Mouse (Mus musculus) embryonic facial prominence, embryonic 14.5 days (tissue): ENCODE measurements around the gene Klhl25. TPM values are rescaled to one million over a fixed set of nuclear protein-coding genes. Genes with fewer than 3 reads are reported as not detected.

ENCODE experiments used
- ATAC-seq: fragments of 200-750 bp; cut with Nextera tagmentation; 2 replicates; pipeline ENCODE4 v1.8.0; 2017; ENCODE audit warnings: low read depth, moderate number of reproducible peaks, moderate TSS enrichment
- DNase-seq: peaks from one replicate; pipeline ENCODE4 v3.0.0-alpha.2; 2015; ENCODE audit warnings: low spot score
- H3K27ac ChIP-seq: fragments of 300-500 bp; sonication (generic); replicated peaks from 2 replicates; pipeline ENCODE4 v1.5.1; 2014; ENCODE audit warnings: low read depth, mild to moderate bottlenecking, low read length, moderate library complexity
- H3K27me3 ChIP-seq: fragments of 300-500 bp; sonication (generic); replicated peaks from 2 replicates; pipeline ENCODE4 v1.6.1; 2014; ENCODE audit warnings: low read length; ENCODE audit not compliant: control insufficient read depth, insufficient read depth
- H3K36me3 ChIP-seq: fragments of 300-500 bp; sonication (generic); 2 replicates; pipeline ENCODE4 v1.6.1; 2014; ENCODE audit warnings: low read length, mixed read lengths; ENCODE audit not compliant: control insufficient read depth, insufficient read depth
- H3K4me1 ChIP-seq: fragments of 300-500 bp; sonication (generic); 2 replicates; pipeline ENCODE4 v1.6.1; 2014; ENCODE audit warnings: antibody characterized with exemption, low read length; ENCODE audit not compliant: control insufficient read depth, insufficient read depth
- H3K4me2 ChIP-seq: fragments of 300-500 bp; sonication (generic); 2 replicates; pipeline ENCODE4 v1.6.1; 2014; ENCODE audit warnings: low read depth, mild to moderate bottlenecking, low read length, moderate library complexity, mixed read lengths
- H3K4me3 ChIP-seq: fragments of 300-500 bp; sonication (generic); 2 replicates; pipeline ENCODE4 v1.5.1; 2014; ENCODE audit warnings: low read depth, mild to moderate bottlenecking, low read length
- H3K9ac ChIP-seq: fragments of 300-500 bp; sonication (generic); 2 replicates; pipeline ENCODE4 v1.6.1; 2014; ENCODE audit warnings: low read depth, mild to moderate bottlenecking, low read length, moderate library complexity, mixed read lengths
- H3K9me3 ChIP-seq: fragments of 300-500 bp; sonication (generic); 2 replicates; pipeline ENCODE4 v1.6.1; 2016; ENCODE audit warnings: low read length; ENCODE audit not compliant: control insufficient read depth
- WGBS: fragments of 180-500 bp; shearing (Covaris S2); extraction: QIAGEN DNeasy Blood & Tissue Kit; methylation state at CpG from one replicate; pipeline ENCODE4 v1.1.7; 2014; 5-methylcytosine and 5-hydroxymethylcytosine counted together
- polyA plus RNA-seq: library from polyadenylated mRNA; unstranded; fragments of >200 nt; fragmentation: Nextera tagmentation; extraction: Ambion mirVana; gene quantifications from 2 replicates; pipeline ENCODE4 v1.2.1, GENCODE M21; 2014

The Klhl25 gene
- polyA plus RNA-seq, 1 experiment from 2014 or later: 20.1 TPM

DNA sequence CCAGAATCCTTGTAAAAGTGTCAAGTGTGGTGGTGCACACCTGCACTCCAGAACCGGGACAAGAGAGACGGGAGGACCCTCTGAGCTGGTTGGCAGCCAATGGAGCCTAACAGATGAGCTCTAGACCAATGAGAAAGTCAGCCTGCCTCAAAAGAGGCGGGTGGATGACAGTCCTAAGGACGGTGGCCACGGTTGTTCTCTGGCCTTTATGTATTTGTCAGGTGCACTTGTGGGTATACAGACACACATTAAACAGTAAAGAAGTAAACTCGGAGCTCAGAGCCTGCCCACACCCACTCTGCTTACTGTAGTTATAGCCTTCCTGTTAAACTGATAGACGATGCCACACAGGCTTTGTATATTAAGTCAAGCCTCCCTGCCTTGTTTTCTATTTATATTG lies 27.4 kb upstream of the Klhl25 start:
- Histone ChIP-seq H3K36me3 (no peaks in the 10 kb centered on the region), H3K4me2 (no peak overlapping the region), H3K4me3 (no peak overlapping the region), H3K4me1 (no peaks in the 10 kb centered on the region), H3K27me3 (no peaks in the 10 kb centered on the region), H3K9me3 (no peaks in the 10 kb centered on the region), H3K9ac (no peak overlapping the region), H3K27ac (no peak overlapping the region)
- 86% methylated on average over 7 of the region's 7 CpGs for WGBS
- DNase-seq (no peak), ATAC-seq (no peak)

- ATAC-seq (no peak), DNase-seq (no peak)
- WGBS: 85% methylated on average over 8 of the region's 8 CpGs
- no peak overlapping the region for H3K9ac ChIP-seq
- no peak overlapping the region for H3K4me2 ChIP-seq
- no peaks in the 10 kb centered on the region for H3K4me1 ChIP-seq
- H3K27ac ChIP-seq: no peak overlapping the region
- H3K36me3 ChIP-seq: no peaks in the 10 kb centered on the region
- H3K4me3 ChIP-seq: no peak overlapping the region
- no peaks in the 10 kb centered on the region for H3K27me3 ChIP-seq
- H3K9me3 ChIP-seq: no peaks in the 10 kb centered on the region
These were observed 25.9 kb upstream of the Klhl25 start for GRCm38 (mm10) chr7:75822087-75822668.

- no peaks in the 10 kb centered on the region for H3K4me1 ChIP-seq
- no peak overlapping the region for H3K4me2 ChIP-seq
- H3K4me3 ChIP-seq: no peak overlapping the region
- DNase-seq (no peak), ATAC-seq (no peak)
- H3K27ac ChIP-seq: no peak overlapping the region
- no peaks in the 10 kb centered on the region for H3K27me3 ChIP-seq
- no peaks in the 10 kb centered on the region for H3K9me3 ChIP-seq
- 76% methylated on average over 2 of the region's 2 CpGs for WGBS
- no peaks in the 10 kb centered on the region for H3K36me3 ChIP-seq
- no peak overlapping the region for H3K9ac ChIP-seq
These were observed 25.0 kb upstream of the Klhl25 start for GRCm38 (mm10) chr7:75823071-75823470.

DNA sequence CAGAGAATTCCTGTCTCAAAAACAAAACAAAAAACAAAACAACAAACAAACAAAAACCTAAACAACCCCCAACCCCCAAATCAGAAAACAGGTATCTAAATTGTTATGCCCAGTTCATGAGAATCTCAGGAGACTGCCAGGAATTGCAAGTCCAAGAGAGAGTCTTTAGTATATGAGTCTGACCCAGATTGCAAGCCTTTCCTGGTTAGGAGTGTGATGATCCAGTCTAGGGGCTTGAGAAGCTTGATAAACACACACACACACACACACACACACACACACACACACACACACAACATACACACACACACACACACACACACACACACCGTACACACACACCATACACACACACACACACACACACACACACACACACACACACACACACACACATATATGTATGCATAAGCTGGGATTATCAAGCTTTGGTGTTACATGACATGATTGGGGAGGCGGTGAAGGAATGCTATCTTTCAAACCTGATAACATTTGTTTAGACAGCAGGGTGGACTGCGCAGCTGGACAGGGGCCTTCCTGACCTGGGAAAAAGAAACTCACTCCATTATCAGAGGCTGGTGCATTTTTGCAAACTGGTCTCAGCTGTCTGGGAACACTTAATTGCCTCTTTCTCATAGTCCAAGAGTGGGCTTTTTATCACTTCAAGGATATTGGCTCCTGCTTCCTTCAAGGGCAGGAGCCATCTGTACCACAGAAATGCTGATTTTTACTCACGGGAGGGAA lies 21.6 kb upstream of the Klhl25 start:
- Histone ChIP-seq H3K9ac (no peak overlapping the region), H3K4me1 (no peaks in the 10 kb centered on the region), H3K4me3 (no peak overlapping the region), H3K27me3 (no peaks in the 10 kb centered on the region), H3K4me2 (no peak overlapping the region), H3K36me3 (no peaks in the 10 kb centered on the region), H3K27ac (no peak overlapping the region), H3K9me3 (no peaks in the 10 kb centered on the region)
- 76% methylated on average over 3 of the region's 4 CpGs for WGBS
- no peak for DNase-seq
- no peak for ATAC-seq

- Histone ChIP-seq H3K36me3 (no peaks in the 10 kb centered on the region), H3K4me2 (no peak overlapping the region), H3K27ac (no peak overlapping the region), H3K4me1 (no peaks in the 10 kb centered on the region), H3K9ac (no peak overlapping the region), H3K4me3 (no peak overlapping the region), H3K27me3 (no peaks in the 10 kb centered on the region), H3K9me3 (no peaks in the 10 kb centered on the region)
- ATAC-seq (no peak), DNase-seq (no peak)
- 97% methylated on average over 1 of the region's 1 CpGs for WGBS
These were observed 20.8 kb upstream of the Klhl25 start for GRCm38 (mm10) chr7:75827357-75827756.

GRCm38 (mm10) chr7:75827850-75828249 lies 20.3 kb upstream of the Klhl25 start:
- H3K4me3 ChIP-seq: no peak overlapping the region
- WGBS: 22% methylated on average over 10 of the region's 10 CpGs
- no peaks in the 10 kb centered on the region for H3K36me3 ChIP-seq
- no peak overlapping the region for H3K27ac ChIP-seq
- ATAC-seq: 0 out of 2 replicates have a peak, but pooled peaks have one; percentile 9
- no peak overlapping the region for H3K4me2 ChIP-seq
- no peaks in the 10 kb centered on the region for H3K4me1 ChIP-seq
- no peaks in the 10 kb centered on the region for H3K9me3 ChIP-seq
- no peak overlapping the region for H3K9ac ChIP-seq
- DNase-seq: peak; percentile 63
- no peaks in the 10 kb centered on the region for H3K27me3 ChIP-seq

GRCm38 (mm10) chr7:75828536-75828935 lies 19.6 kb upstream of the Klhl25 start:
- no peak overlapping the region for H3K9ac ChIP-seq
- H3K4me2 ChIP-seq: no peak overlapping the region
- H3K36me3 ChIP-seq: no peaks in the 10 kb centered on the region
- WGBS: 81% methylated on average over 5 of the region's 5 CpGs
- H3K4me3 ChIP-seq: no peak overlapping the region
- H3K4me1 ChIP-seq: no peaks in the 10 kb centered on the region
- no peaks in the 10 kb centered on the region for H3K9me3 ChIP-seq
- DNase-seq: no peak
- H3K27ac ChIP-seq: no peak overlapping the region
- no peak for ATAC-seq
- no peaks in the 10 kb centered on the region for H3K27me3 ChIP-seq

DNA sequence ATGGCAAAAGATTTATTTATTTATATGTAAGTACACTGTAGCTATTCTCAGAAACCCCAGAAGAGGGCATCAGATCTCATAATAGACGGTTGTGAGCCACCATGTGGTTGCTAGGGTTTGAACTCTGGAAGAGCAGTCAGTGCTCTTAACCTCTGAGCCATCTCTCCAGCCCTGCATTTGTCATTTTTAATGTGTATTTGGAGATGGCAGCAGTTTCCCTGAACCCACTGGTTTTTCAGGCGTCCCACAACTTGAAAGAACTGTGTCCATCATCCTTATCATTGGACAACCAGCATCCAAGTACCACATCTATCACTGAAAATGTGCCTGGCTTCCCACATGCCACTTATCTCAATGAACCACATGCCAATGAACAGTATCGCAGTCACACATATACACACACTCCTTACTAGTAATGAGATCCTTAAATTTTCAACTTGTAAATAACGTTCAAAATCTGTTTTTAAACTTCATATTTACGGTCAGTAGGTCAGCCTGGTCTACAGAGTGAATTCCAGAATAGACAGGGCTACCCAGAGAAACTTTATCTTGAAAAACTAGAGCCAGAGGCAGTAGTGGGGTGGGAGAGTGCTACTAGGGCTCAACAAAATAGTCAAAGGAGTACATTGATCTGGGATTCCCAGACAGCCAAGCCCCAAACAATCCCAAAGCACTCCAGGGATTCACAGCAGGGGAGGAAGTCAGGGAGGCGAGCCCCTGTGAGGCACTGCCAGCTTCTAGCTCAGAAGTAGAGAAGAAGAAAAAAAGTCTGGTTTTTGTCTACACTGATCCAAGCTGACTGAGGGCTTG lies 17.7 kb upstream of the Klhl25 start:
- WGBS: 61% methylated on average over 6 of the region's 6 CpGs
- Histone ChIP-seq H3K9ac (no peak overlapping the region), H3K27ac (no peak overlapping the region), H3K4me3 (no peak overlapping the region), H3K9me3 (no peaks in the 10 kb centered on the region), H3K4me2 (no peak overlapping the region), H3K4me1 (no peaks in the 10 kb centered on the region), H3K36me3 (no peaks in the 10 kb centered on the region), H3K27me3 (no peaks in the 10 kb centered on the region)
- DNase-seq: no peak
- no peak for ATAC-seq
